Mouse (Mus musculus) heart, adult 2 months (tissue): ENCODE data around the gene Cacna1c.

Experiments used
- CTCF ChIP-seq: fragments of 200-600 bp; IDR thresholded peaks from 2 replicates; pipeline ENCODE4 v1.8.1; 2022; ENCODE audit warnings: antibody characterized with exemption, mild to moderate bottlenecking, moderate library complexity
- EP300 ChIP-seq: fragments of 200-500 bp; IDR thresholded peaks from 2 replicates; pipeline ENCODE4 v1.6.1; 2011; ENCODE audit warnings: low read depth, low read length, control low read depth; ENCODE audit not compliant: insufficient read depth
- POLR2A ChIP-seq: fragments of 200-500 bp; IDR thresholded peaks from 2 replicates; pipeline ENCODE4 v1.6.1; 2011; ENCODE audit warnings: mild to moderate bottlenecking, low read depth, low read length, control low read depth; ENCODE audit not compliant: insufficient read depth

DNA sequence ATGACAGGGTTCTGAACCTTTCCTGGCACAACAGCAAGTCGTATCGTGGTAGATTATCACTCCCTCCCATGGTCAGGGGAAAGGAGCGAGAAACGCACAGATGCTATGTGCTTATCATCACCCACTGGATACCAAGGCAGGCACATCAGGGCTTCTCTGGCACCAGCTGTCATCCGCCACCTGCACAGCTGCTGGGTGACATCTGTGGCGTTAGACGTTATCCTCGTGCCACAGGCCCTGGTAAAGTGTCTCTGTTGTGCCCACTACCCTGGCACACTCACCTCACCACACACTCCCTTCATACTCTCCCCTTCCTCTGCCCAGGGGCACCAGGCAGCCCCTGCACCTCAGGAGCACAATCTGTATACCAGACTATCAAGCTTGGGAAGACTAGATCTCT lies 137.8 kb downstream of the Cacna1c start:
- TF ChIP-seq POLR2A = no peak
- no peak for TF ChIP-seq CTCF
- no peak for TF ChIP-seq EP300
